Mouse (Mus musculus): ENCODE data around the gene Gadd45a.

Gadd45a gene

GRCm38 (mm10) chr6:67036837-67037628, at the start of gene Gadd45a:
Gene Gadd45a (minus strand): TSS chr6:67037457.
- in situ Hi-C loops (cut with MboI; ENCODE audit: low pct_unique_long_range_greater_than_20kb in 1 of 2, low sequenced_read_pairs in 2 of 2, unreplicated experiment in 1 of 2) = loop anchor here in 1 of 2 experiments (5.0 kb wide), 1 partner anchor 105 kb away; no protein-coding TSS in a partner anchor

- in situ Hi-C loops (cut with MboI; ENCODE audit: low pct_unique_long_range_greater_than_20kb in 1 of 2, low sequenced_read_pairs in 2 of 2, unreplicated experiment in 1 of 2) = no loop called here
Measured at GRCm38 (mm10) chr6:67085850-67086437, 48.7 kb upstream of the Gadd45a start.

- in situ Hi-C loops (cut with MboI; ENCODE audit: low pct_unique_long_range_greater_than_20kb in 1 of 2, low sequenced_read_pairs in 2 of 2, unreplicated experiment in 1 of 2) = no loop called here
Measured at GRCm38 (mm10) chr6:67084465-67084864, 47.2 kb upstream of the Gadd45a start.

- in situ Hi-C loops (cut with MboI; ENCODE audit: low pct_unique_long_range_greater_than_20kb in 1 of 2, low sequenced_read_pairs in 2 of 2, unreplicated experiment in 1 of 2) = no loop called here
Measured at GRCm38 (mm10) chr6:67081141-67081540, 43.9 kb upstream of the Gadd45a start.

GRCm38 (mm10) chr6:67078076-67078475, 40.8 kb upstream of the Gadd45a start:
- in situ Hi-C loops (cut with MboI; ENCODE audit: low pct_unique_long_range_greater_than_20kb in 1 of 2, low sequenced_read_pairs in 2 of 2, unreplicated experiment in 1 of 2) = no loop called here

- in situ Hi-C loops (cut with MboI; ENCODE audit: low pct_unique_long_range_greater_than_20kb in 1 of 2, low sequenced_read_pairs in 2 of 2, unreplicated experiment in 1 of 2) = no loop called here
Measured at GRCm38 (mm10) chr6:67077477-67077876, 40.2 kb upstream of the Gadd45a start.

- in situ Hi-C loops (cut with MboI; ENCODE audit: low pct_unique_long_range_greater_than_20kb in 1 of 2, low sequenced_read_pairs in 2 of 2, unreplicated experiment in 1 of 2) = no loop called here
Measured at GRCm38 (mm10) chr6:67076348-67076747, 39.1 kb upstream of the Gadd45a start.

- in situ Hi-C loops (cut with MboI; ENCODE audit: low pct_unique_long_range_greater_than_20kb in 1 of 2, low sequenced_read_pairs in 2 of 2, unreplicated experiment in 1 of 2) = no loop called here
Measured at GRCm38 (mm10) chr6:67074868-67075267, 37.6 kb upstream of the Gadd45a start.

- in situ Hi-C loops (cut with MboI; ENCODE audit: low pct_unique_long_range_greater_than_20kb in 1 of 2, low sequenced_read_pairs in 2 of 2, unreplicated experiment in 1 of 2) = no loop called here
Measured at GRCm38 (mm10) chr6:67073929-67074328, 36.7 kb upstream of the Gadd45a start.

- in situ Hi-C loops (cut with MboI; ENCODE audit: low pct_unique_long_range_greater_than_20kb in 1 of 2, low sequenced_read_pairs in 2 of 2, unreplicated experiment in 1 of 2) = no loop called here
Measured at GRCm38 (mm10) chr6:67073446-67073845, 36.2 kb upstream of the Gadd45a start.

GRCm38 (mm10) chr6:67071615-67072014, 34.4 kb upstream of the Gadd45a start:
- in situ Hi-C loops (cut with MboI; ENCODE audit: low pct_unique_long_range_greater_than_20kb in 1 of 2, low sequenced_read_pairs in 2 of 2, unreplicated experiment in 1 of 2) = no loop called here

- in situ Hi-C loops (cut with MboI; ENCODE audit: low pct_unique_long_range_greater_than_20kb in 1 of 2, low sequenced_read_pairs in 2 of 2, unreplicated experiment in 1 of 2) = no loop called here
Measured at GRCm38 (mm10) chr6:67069800-67070315, 32.6 kb upstream of the Gadd45a start.

- in situ Hi-C loops (cut with MboI; ENCODE audit: low pct_unique_long_range_greater_than_20kb in 1 of 2, low sequenced_read_pairs in 2 of 2, unreplicated experiment in 1 of 2) = no loop called here
Measured at GRCm38 (mm10) chr6:67069219-67069762, 32.0 kb upstream of the Gadd45a start.

- in situ Hi-C loops (cut with MboI; ENCODE audit: low pct_unique_long_range_greater_than_20kb in 1 of 2, low sequenced_read_pairs in 2 of 2, unreplicated experiment in 1 of 2) = no loop called here
Measured at GRCm38 (mm10) chr6:67060057-67060456, 22.8 kb upstream of the Gadd45a start.

GRCm38 (mm10) chr6:67057991-67058696, 20.9 kb upstream of the Gadd45a start:
- in situ Hi-C loops (cut with MboI; ENCODE audit: low pct_unique_long_range_greater_than_20kb in 1 of 2, low sequenced_read_pairs in 2 of 2, unreplicated experiment in 1 of 2) = no loop called here

- in situ Hi-C loops (cut with MboI; ENCODE audit: low pct_unique_long_range_greater_than_20kb in 1 of 2, low sequenced_read_pairs in 2 of 2, unreplicated experiment in 1 of 2) = no loop called here
Measured at GRCm38 (mm10) chr6:67057574-67057973, 20.3 kb upstream of the Gadd45a start.

GRCm38 (mm10) chr6:67056889-67057564, 19.8 kb upstream of the Gadd45a start:
- in situ Hi-C loops (cut with MboI; ENCODE audit: low pct_unique_long_range_greater_than_20kb in 1 of 2, low sequenced_read_pairs in 2 of 2, unreplicated experiment in 1 of 2) = no loop called here

- in situ Hi-C loops (cut with MboI; ENCODE audit: low pct_unique_long_range_greater_than_20kb in 1 of 2, low sequenced_read_pairs in 2 of 2, unreplicated experiment in 1 of 2) = no loop called here
Measured at GRCm38 (mm10) chr6:67056108-67056888, 19.0 kb upstream of the Gadd45a start.

All from mouse embryonic stem cell (cell line).